Mouse (Mus musculus) layer of hippocampus, postnatal 14 days (tissue): ENCODE results near the gene Tubg1. TPM values are rescaled to one million over a fixed set of nuclear protein-coding genes. Genes with fewer than 3 reads are reported as not detected.
A peak's percentile ranks its signal among the peaks of the same experiment; 100 is the strongest.
"Not testable (repeated sequence)": the region's sequence is repeated elsewhere in the genome, so short reads cannot be mapped to it uniquely, and the experiment has no call there.

Experiments
- DNase-seq, 2 experiments: peaks; one replicate each; pipeline ENCODE4 v3.0.0; 2021 to 2022; ENCODE audit warnings: low spot score in 2 of 2, mixed read lengths in 1 of 2
- total RNA-seq, 2 experiments: library from RNA; stranded (reverse); gene quantifications; 2 replicates each; pipeline ENCODE4 v1.2.3; 2021

Gene Tubg1
- total RNA-seq, 2 experiments from 2014 or later = 48.9 to 52.6 TPM

GRCm38 (mm10) chr11:101138536-101139181 is 18.9 kb downstream of the Tubg1 start:
- DNase-seq = no peak

GRCm38 (mm10) chr11:101140164-101140819 is 20.6 kb downstream of the Tubg1 start:
- no peak for DNase-seq

GRCm38 (mm10) chr11:101141088-101141487 is 21.4 kb downstream of the Tubg1 start:
- DNase-seq = no peak

GRCm38 (mm10) chr11:101142215-101142967 is 22.7 kb downstream of the Tubg1 start:
- no peak for DNase-seq

- DNase-seq = peak in 1 of 2 experiments; percentile 43
Observed at GRCm38 (mm10) chr11:101143338-101144225, 23.8 kb downstream of the Tubg1 start.

GRCm38 (mm10) chr11:101146377-101146776 is 26.6 kb downstream of the Tubg1 start:
- DNase-seq = no peak

- DNase-seq = no peak
Observed at GRCm38 (mm10) chr11:101148751-101149150, 29.0 kb downstream of the Tubg1 start.

- no peak for DNase-seq
Observed at GRCm38 (mm10) chr11:101149178-101150105, 29.7 kb downstream of the Tubg1 start.

GRCm38 (mm10) chr11:101151063-101151462 is 31.3 kb downstream of the Tubg1 start:
- no peak for DNase-seq

GRCm38 (mm10) chr11:101152825-101153224 is 33.1 kb downstream of the Tubg1 start:
- DNase-seq = no peak

- DNase-seq = no peak
Observed at GRCm38 (mm10) chr11:101154648-101155047, 34.9 kb downstream of the Tubg1 start.

GRCm38 (mm10) chr11:101155151-101155550 is 35.4 kb downstream of the Tubg1 start:
- no peak for DNase-seq

- DNase-seq = peak in 1 of 2 experiments; percentile 63
Observed at GRCm38 (mm10) chr11:101155728-101156371, 36.1 kb downstream of the Tubg1 start, which contains the start of gene Tubg2. Gene Tubg2, plus strand, starts transcription at chr11:101155907.

GRCm38 (mm10) chr11:101160151-101160550 is 40.4 kb downstream of the Tubg1 start:
- DNase-seq = not testable (repeated sequence)

GRCm38 (mm10) chr11:101160981-101161505 is 41.3 kb downstream of the Tubg1 start:
- DNase-seq = not testable (repeated sequence)

- no peak for DNase-seq
Observed at GRCm38 (mm10) chr11:101161551-101161950, 41.8 kb downstream of the Tubg1 start.

GRCm38 (mm10) chr11:101162301-101162700 is 42.6 kb downstream of the Tubg1 start:
- no peak for DNase-seq

- DNase-seq = no peak
Observed at GRCm38 (mm10) chr11:101162772-101163171, 43.0 kb downstream of the Tubg1 start.
